ENCODE assay signal across 22 mouse cellular contexts in genomic region chr5:77099997-77100380, GRCm38 (mm10). TPM values are rescaled to one million over a fixed set of nuclear protein-coding genes. Genes with fewer than 3 reads are reported as not detected.
DNase-seq lines count a peak whose midpoint lies in the region; ATAC-seq lines count a peak whose summit lies in the region.
"Had no signal": no experiment of that assay in that cellular context is flagged by ENCODE, and none has a peak within 500 bp of the region (broad histone marks: within the 10 kb centered on the region; RNA-seq: fewer than 3 reads in every experiment).

No protein-coding gene starts in this region.

- intact Hi-C loops in heart, postnatal 14 days (cut with DNase I) = no loop called here

- H3K9me3 ChIP-seq in heart, embryonic 10.5 days = no peaks in the 10 kb centered on the region
- no peaks in the 10 kb centered on the region for H3K9me3 ChIP-seq in heart, embryonic 16.5 days (replicated peaks; ENCODE audit: control insufficient read depth, low read length)
- no peaks in the 10 kb centered on the region for H3K9me3 ChIP-seq in neural tube, embryonic 13.5 days
- H3K9me3 ChIP-seq: forebrain, embryonic 10.5 days; hindbrain, embryonic 12.5 days; limb, embryonic 13.5 days; liver, embryonic 15.5 days; midbrain, embryonic 10.5 days had no signal

- 66% methylated on average over 6 of the region's 6 CpGs for WGBS in heart, embryonic 10.5 days
- 72% methylated on average over 6 of the region's 6 CpGs for WGBS in heart, embryonic 16.5 days
- WGBS in neural tube, embryonic 13.5 days = 88% methylated on average over 6 of the region's 6 CpGs

- H3K4me2 ChIP-seq in heart, embryonic 16.5 days (ENCODE audit: low read depth, low read length) = no peak overlapping the region
- no peak overlapping the region for H3K4me2 ChIP-seq in neural tube, embryonic 13.5 days
- H3K4me2 ChIP-seq: hindbrain, embryonic 12.5 days; limb, embryonic 13.5 days; liver, embryonic 15.5 days had no signal

- no peak for DNase-seq in heart, embryonic 10.5 days (ENCODE audit: low spot score)
- DNase-seq in heart, adult 18-20 months = no peak
- no peak for DNase-seq in heart, postnatal 14 days
- no peak for DNase-seq in neural tube, embryonic 10.5 days (ENCODE audit: extremely low spot score, low spot score)
- DNase-seq in thymus, postnatal 25 days = no peak
- no peak for DNase-seq in right cerebral cortex, postnatal 14 days
- DNase-seq: cerebellum, adult 11-12 months; cerebellum, postnatal 10 days; gastrocnemius, postnatal 36 days; spleen, adult 18-20 months; thymus, postnatal 14 days had no signal

- H3K4me3 ChIP-seq in heart, embryonic 10.5 days = peak overlapping the region; percentile 15; the same call in 1 of the 2 replicates
- H3K4me3 ChIP-seq in heart, embryonic 16.5 days (ENCODE audit: low read length) = no peak overlapping the region
- no peak overlapping the region for H3K4me3 ChIP-seq in neural tube, embryonic 13.5 days
- H3K4me3 ChIP-seq: forebrain, embryonic 10.5 days; hindbrain, embryonic 12.5 days; limb, embryonic 13.5 days; liver, embryonic 15.5 days; midbrain, embryonic 10.5 days; myocyte had no signal

- H3K36me3 ChIP-seq in heart, embryonic 10.5 days = no peaks in the 10 kb centered on the region
- peaks cover 3% of the 10 kb centered on the region; the same call in 1 of the 2 replicates for H3K36me3 ChIP-seq in heart, embryonic 16.5 days (ENCODE audit: control insufficient read depth, insufficient read depth)
- no peaks in the 10 kb centered on the region for H3K36me3 ChIP-seq in neural tube, embryonic 13.5 days
- H3K36me3 ChIP-seq: forebrain, embryonic 10.5 days; hindbrain, embryonic 12.5 days; limb, embryonic 13.5 days; liver, embryonic 15.5 days; midbrain, embryonic 10.5 days had no signal

- ATAC-seq in heart, embryonic 16.5 days (replicated peaks; ENCODE audit: extremely low read depth, insufficient read depth, low FRiP score) = no peak
- no peak for ATAC-seq in neural tube, embryonic 13.5 days (ENCODE audit: low read depth)
- ATAC-seq: CD4-positive, CD25-positive, alpha-beta regulatory T cell, adult 4 months; forebrain, embryonic 16.5 days; midbrain, embryonic 16.5 days had no signal

- H3K27ac ChIP-seq in heart, embryonic 10.5 days = peak overlapping the region; percentile 60; the same call in 1 of the 2 replicates
- H3K27ac ChIP-seq in heart, embryonic 16.5 days (ENCODE audit: low read length) = peak overlapping the region; percentile 3; the same call in 1 of the 2 replicates
- H3K27ac ChIP-seq in neural tube, embryonic 13.5 days (replicated peaks) = 0 out of 2 replicates have a peak overlapping the region, but pooled peaks have one; percentile 70
- H3K27ac ChIP-seq: forebrain, embryonic 10.5 days; hindbrain, embryonic 12.5 days; limb, embryonic 13.5 days; liver, embryonic 15.5 days; midbrain, embryonic 10.5 days had no signal

- H3K4me1 ChIP-seq in heart, embryonic 10.5 days = peaks cover 59% of the 10 kb centered on the region
- peaks cover 56% of the 10 kb centered on the region for H3K4me1 ChIP-seq in heart, embryonic 16.5 days (ENCODE audit: control insufficient read depth, insufficient read depth, low read length)
- peaks cover 48% of the 10 kb centered on the region for H3K4me1 ChIP-seq in neural tube, embryonic 13.5 days (replicated peaks)

- H3K27me3 ChIP-seq in heart, embryonic 10.5 days (ENCODE audit: insufficient read depth, poor library complexity, severe bottlenecking) = peaks cover 22% of the 10 kb centered on the region
- H3K27me3 ChIP-seq in heart, embryonic 16.5 days (ENCODE audit: control insufficient read depth, insufficient read depth, low read length) = no peaks in the 10 kb centered on the region
- peaks cover 12% of the 10 kb centered on the region for H3K27me3 ChIP-seq in neural tube, embryonic 13.5 days

- no peak overlapping the region for H3K9ac ChIP-seq in heart, embryonic 16.5 days (ENCODE audit: low read length)
- H3K9ac ChIP-seq in neural tube, embryonic 13.5 days = no peak overlapping the region
- H3K9ac ChIP-seq: hindbrain, embryonic 12.5 days; limb, embryonic 13.5 days; liver, embryonic 15.5 days had no signal

RNA-seq across cellular contexts. Expression of gene Hopx, which starts 14.9 kb away (rescaled TPM):
- polyA plus RNA-seq in heart, embryonic 10.5 days (2016; fragmentation: Nextera tagmentation; extraction: Ambion mirVana) = 6.7 and 11.5 TPM in 2 replicates
- 100 to 1,000 TPM; 417 to 443 TPM for total RNA-seq in heart, adult 18-20 months (2021)
- polyA plus RNA-seq in heart, embryonic 16.5 days (2015; fragmentation: Nextera tagmentation; extraction: Ambion mirVana) = 16.7 and 21.9 TPM in 2 replicates
- 100 to 1,000 TPM; 496 to 513 TPM for total RNA-seq in heart, postnatal 14 days (2021)
- polyA plus RNA-seq in neural tube, embryonic 13.5 days (2015; fragmentation: Nextera tagmentation; extraction: Ambion mirVana) = 8.8 and 9.2 TPM in 2 replicates

Comparison
In these comparisons a context has a peak if more than half of its experiments do, and no peak if none do; other contexts are left out.
1. H3K27ac ChIP-seq: peak in every context shown above with its lines; median percentile 70 in neural tube, embryonic 13.5 days; 60 in heart, embryonic 10.5 days; 3 in heart, embryonic 16.5 days.